Mouse (Mus musculus) inflammation-experienced regulatory T-cells, adult 6 months (primary cell): Measurements from ENCODE around the gene Gm26558. TPM values are rescaled to one million over a fixed set of nuclear protein-coding genes. Genes with fewer than 3 reads are reported as not detected.

Experiments used
- ATAC-seq: one replicate; pipeline ENCODE4 v1.8.0; 2017
- polyA plus RNA-seq, 3 experiments: library from polyadenylated mRNA; unstranded; fragments of 100-300 nt; shearing (Covaris generic); gene quantifications; one replicate each; pipeline ENCODE4 v1.2.1; 2017

The Gm26558 gene
- not detected for polyA plus RNA-seq

- peak; percentile 33 for ATAC-seq
These were observed at the start of gene Gm26558 for GRCm38 (mm10) chr2:70661715-70662495. Gm26558 (minus strand) TSS chr2:70662108.

GRCm38 (mm10) chr2:70710878-70711277 is 49.0 kb upstream of the Gm26558 start:
- no peak for ATAC-seq

- no peak for ATAC-seq
These were observed 48.3 kb upstream of the Gm26558 start for GRCm38 (mm10) chr2:70710236-70710635.

GRCm38 (mm10) chr2:70708986-70709730 is 47.2 kb upstream of the Gm26558 start:
- no peak for ATAC-seq

- ATAC-seq = no peak
These were observed 40.5 kb upstream of the Gm26558 start for GRCm38 (mm10) chr2:70702403-70702802.

- ATAC-seq = no peak
These were observed 39.7 kb upstream of the Gm26558 start for GRCm38 (mm10) chr2:70701571-70701970.

- no peak for ATAC-seq
These were observed 38.9 kb upstream of the Gm26558 start for GRCm38 (mm10) chr2:70700851-70701250.

GRCm38 (mm10) chr2:70695712-70696111 is 33.8 kb upstream of the Gm26558 start:
- ATAC-seq = no peak

GRCm38 (mm10) chr2:70690195-70690594 is 28.3 kb upstream of the Gm26558 start:
- no peak for ATAC-seq

- no peak for ATAC-seq
These were observed 26.7 kb upstream of the Gm26558 start for GRCm38 (mm10) chr2:70688454-70689078.

- no peak for ATAC-seq
These were observed 20.4 kb upstream of the Gm26558 start for GRCm38 (mm10) chr2:70682324-70682723.

- ATAC-seq = no peak
These were observed 11.7 kb upstream of the Gm26558 start for GRCm38 (mm10) chr2:70673445-70674126.

- no peak for ATAC-seq
These were observed 10.6 kb upstream of the Gm26558 start for GRCm38 (mm10) chr2:70672476-70672875.

GRCm38 (mm10) chr2:70669896-70670295 is 8.0 kb upstream of the Gm26558 start:
- no peak for ATAC-seq

- no peak for ATAC-seq
These were observed 7.3 kb upstream of the Gm26558 start for GRCm38 (mm10) chr2:70669241-70669640.

GRCm38 (mm10) chr2:70667016-70667415 is 5.1 kb upstream of the Gm26558 start:
- no peak for ATAC-seq

GRCm38 (mm10) chr2:70663764-70664163 is 1.9 kb upstream of the Gm26558 start:
- no peak for ATAC-seq

GRCm38 (mm10) chr2:70660887-70661714 is 807 bp downstream of the Gm26558 start, which contains the start of gene Gorasp2:
Gorasp2 (plus strand) TSS chr2:70661576.
- ATAC-seq = peak; percentile 93

GRCm38 (mm10) chr2:70657083-70657482 is 4.8 kb downstream of the Gm26558 start:
- no peak for ATAC-seq

- ATAC-seq = no peak
These were observed 10.1 kb downstream of the Gm26558 start for GRCm38 (mm10) chr2:70651820-70652219.

GRCm38 (mm10) chr2:70649471-70649870 is 12.4 kb downstream of the Gm26558 start:
- no peak for ATAC-seq

- no peak for ATAC-seq
These were observed 13.6 kb downstream of the Gm26558 start for GRCm38 (mm10) chr2:70648271-70648670.
